Mouse (Mus musculus) heart, embryonic 12.5 days (tissue): Measurements from ENCODE around the gene Clcn3. TPM values are rescaled to one million over a fixed set of nuclear protein-coding genes. Genes with fewer than 3 reads are reported as not detected.

ENCODE experiments used
- ATAC-seq: fragments of 200-750 bp; cut with Nextera tagmentation; 2 replicates; pipeline ENCODE4 v1.8.0; 2017; ENCODE audit warnings: moderate TSS enrichment, moderate library complexity; ENCODE audit not compliant: insufficient number of reproducible peaks, low FRiP score
- H3K27ac ChIP-seq: fragments of 300-500 bp; sonication (generic); 2 replicates; pipeline ENCODE4 v1.5.1; 2016; ENCODE audit warnings: mild to moderate bottlenecking, moderate library complexity; ENCODE audit not compliant: poor library complexity, severe bottlenecking
- H3K27me3 ChIP-seq: fragments of 300-500 bp; sonication (generic); replicated peaks from 2 replicates; pipeline ENCODE4 v1.6.1; 2016; ENCODE audit warnings: mild to moderate bottlenecking, moderate library complexity
- H3K36me3 ChIP-seq: fragments of 300-500 bp; sonication (generic); 2 replicates; pipeline ENCODE4 v1.6.1; 2016; ENCODE audit warnings: mild to moderate bottlenecking, moderate library complexity
- H3K4me1 ChIP-seq: fragments of 300-500 bp; sonication (generic); replicated peaks from 2 replicates; pipeline ENCODE4 v1.6.1; 2016; ENCODE audit warnings: mild to moderate bottlenecking
- H3K4me2 ChIP-seq: fragments of 300-500 bp; sonication (generic); 2 replicates; pipeline ENCODE4 v1.6.1; 2016; ENCODE audit warnings: mild to moderate bottlenecking, moderate library complexity
- H3K4me3 ChIP-seq: fragments of 300-500 bp; sonication (generic); 2 replicates; pipeline ENCODE4 v1.5.1; 2016; ENCODE audit warnings: mild to moderate bottlenecking
- H3K9ac ChIP-seq: fragments of 300-500 bp; sonication (generic); 2 replicates; pipeline ENCODE4 v1.6.1; 2016; ENCODE audit warnings: mild to moderate bottlenecking, moderate library complexity
- H3K9me3 ChIP-seq: fragments of 300-500 bp; sonication (generic); replicated peaks from 2 replicates; pipeline ENCODE4 v1.6.1; 2016; ENCODE audit warnings: mild to moderate bottlenecking, moderate library complexity
- WGBS: fragments of 180-500 bp; shearing (Covaris S2); methylation state at CpG from one replicate; pipeline ENCODE4 v1.1.7; 2016; 5-methylcytosine and 5-hydroxymethylcytosine counted together
- polyA plus RNA-seq: library from polyadenylated mRNA; unstranded; fragments of >200 nt; fragmentation: Nextera tagmentation; extraction: Ambion mirVana; gene quantifications from 2 replicates; pipeline ENCODE4 v1.2.1, GENCODE M21; 2016

The Clcn3 gene
- polyA plus RNA-seq, 1 experiment from 2014 or later: 30.6 TPM

- Histone ChIP-seq H3K36me3 (no peaks in the 10 kb centered on the region), H3K9ac (no peak overlapping the region), H3K27me3 (no peaks in the 10 kb centered on the region), H3K4me2 (no peak overlapping the region), H3K27ac (no peak overlapping the region), H3K4me3 (no peak overlapping the region), H3K4me1 (no peaks in the 10 kb centered on the region), H3K9me3 (no peaks in the 10 kb centered on the region)
- no peak for ATAC-seq
- WGBS: 76% methylated on average over 2 of the region's 2 CpGs
Measured at GRCm38 (mm10) chr8:60869761-60870160, 113.3 kb downstream of the Clcn3 start.

- Histone ChIP-seq H3K27me3 (no peaks in the 10 kb centered on the region), H3K27ac (no peak overlapping the region), H3K4me1 (no peaks in the 10 kb centered on the region), H3K4me2 (no peak overlapping the region), H3K9ac (no peak overlapping the region), H3K9me3 (no peaks in the 10 kb centered on the region), H3K4me3 (no peak overlapping the region), H3K36me3 (no peaks in the 10 kb centered on the region)
- 83% methylated on average over 4 of the region's 4 CpGs for WGBS
- no peak for ATAC-seq
Measured at GRCm38 (mm10) chr8:60868236-60868965, 114.7 kb downstream of the Clcn3 start.

- no peaks in the 10 kb centered on the region for H3K36me3 ChIP-seq
- no peak overlapping the region for H3K27ac ChIP-seq
- H3K27me3 ChIP-seq: no peaks in the 10 kb centered on the region
- no peaks in the 10 kb centered on the region for H3K4me1 ChIP-seq
- no peak overlapping the region for H3K9ac ChIP-seq
- H3K9me3 ChIP-seq: no peaks in the 10 kb centered on the region
- 40% methylated on average over 4 of the region's 4 CpGs for WGBS
- H3K4me3 ChIP-seq: no peak overlapping the region
- no peak overlapping the region for H3K4me2 ChIP-seq
- ATAC-seq: no peak
Measured at GRCm38 (mm10) chr8:60867468-60868115, 115.5 kb downstream of the Clcn3 start.

GRCm38 (mm10) chr8:60865504-60866114 lies 117.5 kb downstream of the Clcn3 start:
- no peaks in the 10 kb centered on the region for H3K36me3 ChIP-seq
- no peaks in the 10 kb centered on the region for H3K4me1 ChIP-seq
- H3K4me3 ChIP-seq: no peak overlapping the region
- no peak for ATAC-seq
- H3K4me2 ChIP-seq: no peak overlapping the region
- WGBS: 32% methylated on average over 3 of the region's 3 CpGs
- H3K27me3 ChIP-seq: no peaks in the 10 kb centered on the region
- H3K27ac ChIP-seq: no peak overlapping the region
- H3K9ac ChIP-seq: no peak overlapping the region
- no peaks in the 10 kb centered on the region for H3K9me3 ChIP-seq

GRCm38 (mm10) chr8:60864875-60865274 lies 118.2 kb downstream of the Clcn3 start:
- ATAC-seq: no peak
- no peak overlapping the region for H3K4me3 ChIP-seq
- H3K9me3 ChIP-seq: no peaks in the 10 kb centered on the region
- H3K9ac ChIP-seq: no peak overlapping the region
- no peak overlapping the region for H3K27ac ChIP-seq
- WGBS: 83% methylated on average over 6 of the region's 6 CpGs
- no peak overlapping the region for H3K4me2 ChIP-seq
- H3K4me1 ChIP-seq: no peaks in the 10 kb centered on the region
- H3K27me3 ChIP-seq: no peaks in the 10 kb centered on the region
- H3K36me3 ChIP-seq: no peaks in the 10 kb centered on the region

GRCm38 (mm10) chr8:60861783-60862182 lies 121.3 kb downstream of the Clcn3 start:
- no peak for ATAC-seq

GRCm38 (mm10) chr8:60860749-60861148 lies 122.4 kb downstream of the Clcn3 start:
- no peak overlapping the region for H3K4me3 ChIP-seq
- H3K9me3 ChIP-seq: no peaks in the 10 kb centered on the region
- no peaks in the 10 kb centered on the region for H3K4me1 ChIP-seq
- no peak for ATAC-seq
- H3K36me3 ChIP-seq: no peaks in the 10 kb centered on the region
- no peak overlapping the region for H3K4me2 ChIP-seq
- H3K9ac ChIP-seq: no peak overlapping the region
- WGBS: 82% methylated on average over 3 of the region's 3 CpGs
- H3K27ac ChIP-seq: no peak overlapping the region; the same call in 1 of the 2 replicates
- H3K27me3 ChIP-seq: no peaks in the 10 kb centered on the region

More at GRCm38 (mm10) chr8:60861783-60862182, 121.3 kb downstream of the Clcn3 start:
- Histone ChIP-seq H3K27ac (no peak overlapping the region), H3K9me3 (no peaks in the 10 kb centered on the region), H3K4me3 (no peak overlapping the region), H3K27me3 (no peaks in the 10 kb centered on the region), H3K4me2 (no peak overlapping the region), H3K9ac (no peak overlapping the region), H3K4me1 (no peaks in the 10 kb centered on the region), H3K36me3 (no peaks in the 10 kb centered on the region)
- 82% methylated on average over 6 of the region's 6 CpGs for WGBS

Other genes starting within 250 kb of the Clcn3 start
- 75.3 and 75.4 TPM in 2 replicates for gene Hpf1, start 92.9 kb downstream of the Clcn3 start, polyA plus RNA-seq
- 14.3 and 14.4 TPM in 2 replicates for gene Nek1, start 9.9 kb upstream of the Clcn3 start, polyA plus RNA-seq
- gene Sh3rf1, start 240.6 kb upstream of the Clcn3 start, polyA plus RNA-seq: 6.5 and 7.5 TPM in 2 replicates